Mouse (Mus musculus): Measurements from ENCODE around the gene Slc25a34.

DNA sequence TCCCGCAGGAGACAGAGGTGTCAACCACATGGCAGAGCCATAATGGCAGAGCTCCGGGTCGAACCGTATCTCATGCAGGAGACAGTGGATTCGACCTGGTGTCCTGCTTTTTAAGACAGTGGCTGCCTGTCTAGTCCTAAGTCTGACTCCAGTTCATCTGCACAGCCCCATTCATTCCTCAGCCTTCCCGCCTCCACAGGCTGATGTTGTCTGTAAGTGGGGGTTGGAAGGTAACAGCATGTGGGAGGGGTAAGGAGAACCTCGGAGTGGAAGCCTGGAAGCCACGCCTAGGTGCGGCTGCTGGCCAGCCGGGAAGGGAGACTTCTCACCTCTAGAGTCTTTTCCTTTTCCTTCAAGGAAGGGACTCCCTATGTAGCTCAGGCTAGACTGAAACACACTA lies 51.7 kb downstream of the Slc25a34 start:
- TF ChIP-seq CTCF (IDR thresholded peaks at IDR 0.05; ENCODE audit: control insufficient read depth, insufficient read depth, insufficient read length) (no peak), MAX (IDR thresholded peaks at IDR 0.05) (no peak), MYOG (IDR thresholded peaks at IDR 0.05; ENCODE audit: control insufficient read depth, extremely low read depth, insufficient read length) (no peak), MYOD1 (IDR thresholded peaks at IDR 0.05; ENCODE audit: control insufficient read depth, insufficient read length, low read depth) (no peak), USF1 (IDR thresholded peaks at IDR 0.05; ENCODE audit: low read depth) (no peak), CEBPB (IDR thresholded peaks at IDR 0.05; ENCODE audit: low read depth) (no peak), FOSL1 (IDR thresholded peaks at IDR 0.05; ENCODE audit: insufficient read depth, low read length, poor library complexity, severe bottlenecking) (no peak)
